Mouse (Mus musculus) stomach, postnatal 0 days (tissue): Measurements from ENCODE around the gene Oprl1.

Experiments
- CTCF ChIP-seq: IDR thresholded peaks from 2 replicates; pipeline ENCODE4 v1.5.1; 2016; ENCODE audit warnings: antibody characterized with exemption, low read depth, mild to moderate bottlenecking, moderate library complexity
- EP300 ChIP-seq: optimal IDR thresholded peaks from 2 replicates; pipeline ENCODE3; 2016; ENCODE audit warnings: antibody characterized with exemption

GRCm38 (mm10) chr2:181689466-181690160, 25.2 kb upstream of the Oprl1 start:
- TF ChIP-seq CTCF (no peak), EP300 (no peak)
